Mouse (Mus musculus): Measurements from ENCODE around the gene Exph5.

Exph5 gene

DNA sequence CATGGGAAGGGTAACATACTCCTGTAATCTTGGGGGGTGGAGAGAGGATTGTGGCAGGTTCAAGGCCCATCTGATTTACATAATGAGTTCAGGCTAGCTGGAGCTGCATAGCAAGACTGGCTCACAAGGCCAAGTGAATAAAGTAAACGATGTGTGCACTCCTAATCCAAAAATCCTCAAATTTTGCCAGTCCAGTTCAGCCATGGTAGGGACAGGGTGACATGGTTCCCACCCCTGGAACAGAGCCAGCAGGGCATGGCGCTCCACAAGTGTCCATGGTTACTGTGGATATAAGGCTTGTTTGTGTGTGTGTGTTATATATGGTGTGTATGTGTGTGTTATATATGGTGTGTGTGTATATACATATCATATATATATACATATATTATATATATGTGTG lies 48.9 kb downstream of the Exph5 start:
- in situ Hi-C loops (cut with MboI; ENCODE audit: unreplicated experiment in 2 of 2): no loop called here

DNA sequence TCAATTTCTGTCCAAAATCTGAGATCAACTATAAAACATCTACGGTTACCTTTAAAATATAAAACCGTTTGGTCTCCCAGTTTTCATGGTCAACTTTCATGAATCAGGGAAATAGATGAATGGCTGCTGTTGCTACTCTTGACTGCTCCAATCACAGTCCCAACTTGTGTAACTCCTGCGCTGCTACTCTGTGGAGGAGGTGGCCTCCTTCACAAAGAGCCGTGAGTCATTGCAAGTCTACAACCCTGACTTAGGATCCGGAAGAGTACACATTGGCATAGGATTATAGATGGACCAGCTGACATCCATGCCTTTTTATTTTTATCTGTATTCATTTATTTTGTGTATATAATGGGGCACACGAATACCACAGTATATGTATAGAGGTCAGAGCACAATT lies 50.4 kb downstream of the Exph5 start:
- in situ Hi-C loops (cut with MboI; ENCODE audit: unreplicated experiment in 2 of 2): no loop called here

DNA sequence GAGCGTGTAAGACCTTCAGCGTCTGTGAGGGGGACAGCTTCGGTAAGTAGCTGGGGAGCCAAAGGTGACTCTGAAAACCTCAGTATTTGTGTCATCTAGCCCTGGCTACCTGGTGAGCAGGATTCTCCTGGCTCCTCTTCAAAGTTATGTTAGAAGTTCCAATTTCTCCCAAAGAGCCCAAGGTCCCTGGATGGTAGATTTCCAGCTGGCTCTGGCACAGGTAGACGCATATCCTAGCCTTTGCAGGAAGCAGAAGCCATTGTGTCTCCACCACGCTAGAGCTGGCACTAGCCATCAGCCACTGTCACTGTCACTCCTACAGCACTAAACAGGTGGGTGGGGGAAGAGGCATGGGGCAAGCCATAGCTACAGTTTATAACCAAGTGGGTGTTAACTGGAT lies 51.7 kb downstream of the Exph5 start:
- in situ Hi-C loops (cut with MboI; ENCODE audit: unreplicated experiment in 2 of 2): no loop called here

DNA sequence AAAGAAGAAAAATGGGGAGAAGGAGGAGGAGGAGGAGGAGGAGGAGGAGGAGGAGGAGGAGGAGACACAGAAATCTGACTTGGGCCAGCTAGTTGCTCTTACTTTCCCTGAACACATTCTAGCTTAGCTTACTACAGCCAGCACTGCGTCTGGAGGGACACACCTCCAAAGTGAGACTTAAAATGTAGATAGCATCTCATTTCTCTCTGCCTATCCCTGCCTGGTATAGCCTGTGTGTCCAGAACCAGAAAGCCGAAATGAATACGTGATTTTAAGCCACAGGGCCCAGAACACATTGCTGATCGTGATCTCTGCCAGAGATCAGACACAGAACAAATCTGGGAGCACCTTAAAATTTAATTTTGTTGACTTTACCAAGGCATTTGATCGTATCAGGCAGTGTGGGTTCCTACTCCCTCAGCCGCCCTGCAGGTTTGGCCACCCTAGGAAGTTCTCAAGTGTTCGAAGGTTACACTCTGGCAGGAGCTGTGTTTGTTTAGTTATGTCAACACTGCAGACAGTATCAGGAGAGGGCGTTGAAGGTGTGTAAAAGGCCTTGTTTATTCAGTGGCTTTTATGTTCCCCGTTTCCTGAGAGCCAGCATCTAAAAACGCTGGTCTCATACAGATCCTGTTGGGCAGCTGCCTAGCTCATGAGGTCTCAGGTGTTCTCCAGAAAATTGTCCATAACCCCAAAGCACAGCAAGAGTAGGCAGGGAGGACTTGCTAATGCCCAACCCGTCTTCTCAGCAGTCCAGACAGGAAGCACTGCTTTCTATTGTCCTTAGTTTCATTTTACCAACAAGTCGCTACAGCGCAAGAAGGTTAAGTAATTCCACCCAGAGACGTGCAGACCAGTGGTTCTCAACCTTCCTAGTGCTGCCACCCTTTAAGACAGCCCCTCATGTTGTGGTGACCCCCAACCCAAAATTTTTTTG lies 55.0 kb downstream of the Exph5 start:
- in situ Hi-C loops (cut with MboI; ENCODE audit: unreplicated experiment in 2 of 2): no loop called here

GRCm38 (mm10) chr9:53371339-53371738 lies 69.9 kb downstream of the Exph5 start:
- in situ Hi-C loops (cut with MboI; ENCODE audit: unreplicated experiment in 2 of 2): no loop called here

DNA sequence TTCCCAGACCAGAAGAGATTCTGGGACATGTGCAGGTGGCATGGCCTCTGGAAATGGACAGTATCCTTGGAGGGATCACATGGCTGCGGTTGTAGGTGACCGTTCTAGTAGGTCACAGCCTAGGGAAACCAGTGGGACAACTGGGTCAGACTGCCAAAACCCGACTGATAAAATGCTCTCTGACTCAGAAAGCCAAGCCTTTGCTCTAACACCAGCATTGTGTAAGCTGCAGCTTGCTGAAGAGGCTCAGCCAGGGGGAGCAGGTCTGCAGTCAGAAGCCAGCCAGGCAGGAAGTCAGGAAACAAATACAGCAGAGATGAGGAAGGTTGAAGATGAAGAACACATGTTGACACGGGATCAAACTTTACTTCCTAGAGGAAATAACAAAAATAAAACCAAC lies 74.4 kb downstream of the Exph5 start:
- in situ Hi-C loops (cut with MboI; ENCODE audit: unreplicated experiment in 2 of 2): no loop called here

GRCm38 (mm10) chr9:53376820-53377219 lies 75.3 kb downstream of the Exph5 start:
- in situ Hi-C loops (cut with MboI; ENCODE audit: unreplicated experiment in 2 of 2): no loop called here

- in situ Hi-C loops (cut with MboI; ENCODE audit: unreplicated experiment in 2 of 2): no loop called here
Measured at GRCm38 (mm10) chr9:53377597-53377996, 76.1 kb downstream of the Exph5 start.

- in situ Hi-C loops (cut with MboI; ENCODE audit: unreplicated experiment in 2 of 2): no loop called here
Measured at GRCm38 (mm10) chr9:53378171-53378570, 76.7 kb downstream of the Exph5 start.

DNA sequence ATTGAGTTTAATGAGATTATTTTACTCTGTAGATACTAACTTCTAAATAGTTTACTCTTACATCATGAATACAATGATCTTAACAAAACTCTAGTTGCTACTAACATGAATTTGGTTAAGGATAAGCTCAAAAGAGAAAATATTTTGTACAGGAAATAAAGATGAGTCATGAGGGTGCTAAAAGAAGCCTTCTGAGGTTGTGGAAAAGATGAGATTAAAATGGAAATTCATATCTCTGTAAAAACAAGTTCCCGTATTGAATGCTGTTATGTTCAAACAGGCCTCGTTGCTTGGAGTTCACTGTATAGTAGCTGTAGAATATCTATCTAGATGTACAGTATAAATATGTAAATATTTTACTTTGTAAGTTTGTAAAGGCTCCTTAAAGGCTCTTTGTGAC lies 79.1 kb downstream of the Exph5 start:
- in situ Hi-C loops (cut with MboI; ENCODE audit: unreplicated experiment in 2 of 2): no loop called here

- in situ Hi-C loops (cut with MboI; ENCODE audit: unreplicated experiment in 2 of 2): no loop called here
Measured at GRCm38 (mm10) chr9:53381113-53381615, 79.7 kb downstream of the Exph5 start.

GRCm38 (mm10) chr9:53383951-53384866 lies 82.7 kb downstream of the Exph5 start, which contains the start of gene Kdelc2:
Gene Kdelc2, plus strand, starts transcription at chr9:53384025.
- in situ Hi-C loops (cut with MboI; ENCODE audit: unreplicated experiment in 2 of 2): no loop called here

DNA sequence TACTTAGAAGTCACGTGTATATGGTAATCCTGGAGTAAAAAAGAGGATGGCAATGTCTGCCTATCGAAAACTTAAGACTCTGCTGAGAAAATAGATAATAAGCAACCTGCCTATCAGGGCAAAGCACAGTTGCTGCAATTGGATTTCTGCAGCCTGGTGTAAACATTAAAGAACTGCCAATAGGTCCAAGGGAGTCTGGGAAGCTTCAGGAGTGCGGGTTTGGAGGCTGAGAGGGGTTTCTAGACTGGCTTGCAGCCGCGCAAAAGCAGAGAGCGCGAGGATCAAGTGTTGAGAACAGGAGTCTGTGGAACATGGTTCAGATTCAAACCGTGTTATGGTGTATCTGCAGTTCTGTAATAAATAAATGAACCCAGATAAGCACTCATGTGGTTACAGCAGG lies 83.4 kb downstream of the Exph5 start:
- in situ Hi-C loops (cut with MboI; ENCODE audit: unreplicated experiment in 2 of 2): no loop called here

DNA sequence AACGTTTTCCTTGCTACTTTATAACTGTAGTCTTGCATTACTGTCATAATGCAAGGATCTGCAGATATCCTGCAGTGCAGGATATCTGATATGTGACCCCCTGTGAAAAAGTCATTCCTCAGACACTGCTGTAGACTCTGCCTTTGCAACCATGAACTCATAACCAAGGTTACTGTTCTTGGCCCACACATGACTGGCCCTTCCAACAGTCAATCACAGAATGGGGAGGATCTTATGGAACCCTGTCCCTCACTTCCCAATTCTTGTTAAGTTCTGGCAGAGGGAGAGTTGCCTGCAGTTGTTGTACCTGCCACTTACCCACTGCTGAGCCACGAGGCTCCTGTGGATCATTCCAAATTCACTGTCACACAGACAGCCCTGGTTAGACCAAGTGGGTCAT lies 86.0 kb downstream of the Exph5 start:
- in situ Hi-C loops (cut with MboI; ENCODE audit: unreplicated experiment in 2 of 2): no loop called here

DNA sequence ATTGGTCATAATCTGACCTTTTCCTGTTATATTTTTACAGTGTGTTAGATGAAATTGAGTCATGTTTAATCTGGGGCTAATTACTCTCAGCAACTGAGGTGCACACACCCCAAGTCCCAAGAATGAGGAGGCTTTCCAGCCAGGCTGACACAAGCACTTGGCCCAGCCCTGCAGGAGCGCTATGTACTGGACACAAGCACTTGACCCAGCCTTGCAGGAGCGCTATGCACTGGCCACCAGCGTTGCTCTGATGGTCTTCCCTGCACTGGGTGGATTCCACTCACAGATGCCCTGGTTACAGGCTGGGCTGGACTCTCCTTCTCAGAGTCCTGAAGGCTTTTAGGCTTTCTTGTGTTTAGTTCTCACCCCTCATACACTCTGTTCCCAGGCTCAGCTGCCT lies 87.6 kb downstream of the Exph5 start:
- in situ Hi-C loops (cut with MboI; ENCODE audit: unreplicated experiment in 2 of 2): no loop called here

DNA sequence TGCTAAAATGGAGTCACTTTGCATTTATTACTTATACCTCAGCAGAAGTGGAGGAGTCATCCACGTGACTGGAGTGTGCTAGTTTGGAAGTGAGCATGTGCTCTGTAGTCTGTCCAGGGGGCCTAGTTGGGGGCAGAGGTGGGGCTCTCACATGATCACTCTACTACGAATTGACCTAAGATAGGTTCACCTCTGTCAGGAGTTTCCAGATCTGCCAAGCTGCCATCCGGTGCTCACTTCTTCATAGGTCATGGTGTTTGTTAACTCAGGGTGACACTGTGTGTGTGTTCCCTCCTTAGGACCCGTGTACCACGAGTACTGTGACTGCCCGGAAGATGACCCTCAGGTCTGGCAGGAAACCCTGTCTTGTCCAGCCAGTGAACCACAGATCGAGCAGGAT lies 88.7 kb downstream of the Exph5 start:
- in situ Hi-C loops (cut with MboI; ENCODE audit: unreplicated experiment in 2 of 2): loop anchor here (10.0 kb wide), 1 partner anchor 135 kb away; no protein-coding TSS in a partner anchor

- in situ Hi-C loops (cut with MboI; ENCODE audit: unreplicated experiment in 2 of 2): loop anchor here (10.0 kb wide), 1 partner anchor 143 kb away; no protein-coding TSS in a partner anchor
Measured at GRCm38 (mm10) chr9:53397685-53398387, 96.4 kb downstream of the Exph5 start.

DNA sequence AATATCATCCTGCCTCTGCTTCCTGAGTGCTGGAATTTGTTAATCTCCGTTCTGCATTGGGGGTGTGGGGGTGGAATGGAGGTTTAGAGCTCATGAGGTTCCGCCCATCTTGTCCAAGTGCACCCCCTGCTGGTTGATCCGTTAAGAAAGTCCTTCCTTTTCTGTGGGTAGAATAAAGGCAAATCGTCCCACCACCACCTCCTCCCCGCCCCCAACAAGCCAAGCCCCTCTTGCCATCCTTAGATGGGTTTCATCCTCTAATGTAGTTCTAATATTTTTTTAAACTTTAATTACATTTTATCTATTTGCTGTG lies 96.9 kb downstream of the Exph5 start:
- in situ Hi-C loops (cut with MboI; ENCODE audit: unreplicated experiment in 2 of 2): loop anchor here (10.0 kb wide), 1 partner anchor 144 kb away; no protein-coding TSS in a partner anchor

- in situ Hi-C loops (cut with MboI; ENCODE audit: unreplicated experiment in 2 of 2): loop anchor here (10.0 kb wide), 1 partner anchor 145 kb away; no protein-coding TSS in a partner anchor
Measured at GRCm38 (mm10) chr9:53399537-53399936, 98.1 kb downstream of the Exph5 start.

GRCm38 (mm10) chr9:53400696-53401095 lies 99.2 kb downstream of the Exph5 start:
- in situ Hi-C loops (cut with MboI; ENCODE audit: unreplicated experiment in 2 of 2): no loop called here

Measured in v-Abl transformed pro-B cells (cell line).